Mouse (Mus musculus): ENCODE measurements at regions not wholly inside any gene's neighbourhood (a gene's known extent, or its start where the extent isn't known, plus 50 kb on each side); places are given as distances from the start of the nearest gene placed in this dataset.

- H3K36me3 ChIP-seq (ENCODE audit: insufficient read depth, low read length), result no peaks in the 10 kb centered on the region
- no peaks in the 10 kb centered on the region for H3K4me1 ChIP-seq (ENCODE audit: insufficient read depth, low read length)
- no peak for TF ChIP-seq CTCF (IDR thresholded peaks at IDR 0.05)
- DNase-seq (ENCODE audit: low spot score), result no peak
- H3K4me2 ChIP-seq (ENCODE audit: low read depth, low read length, poor library complexity, severe bottlenecking), result no peak overlapping the region
- no peak overlapping the region for H3K4me3 ChIP-seq (ENCODE audit: low read depth, low read length)
- H3K27me3 ChIP-seq (ENCODE audit: insufficient read depth, low read length), result no peaks in the 10 kb centered on the region
- 73% methylated on average over 3 of the region's 3 CpGs for WGBS
- no peak overlapping the region for H3K9ac ChIP-seq (replicated peaks; ENCODE audit: low read length, poor library complexity, severe bottlenecking)
- no peak overlapping the region for H3K27ac ChIP-seq (ENCODE audit: low read depth, low read length)
- ATAC-seq (ENCODE audit: low FRiP score), result no peak
- no peaks in the 10 kb centered on the region for H3K9me3 ChIP-seq (ENCODE audit: low read length)
Measured at GRCm38 (mm10) chr3:63187836-63188440, 53.4 kb upstream of the Mme start.
